ENCODE assay signal across 10 mouse cellular contexts in genomic region chr6:134199895-134200294, GRCm38 (mm10).
DNase-seq lines count a peak whose midpoint lies in the region; ATAC-seq lines count a peak whose summit lies in the region.
"Had no signal": no experiment of that assay in that cellular context is flagged by ENCODE, and none has a peak within 500 bp of the region (broad histone marks: within the 10 kb centered on the region; RNA-seq: fewer than 3 reads in every experiment).

No protein-coding gene starts in this region.

- intact Hi-C loops in heart, postnatal 36 days (cut with DNase I): loop anchor here (10.0 kb wide), 1 partner anchor 725 kb away; the partner anchor contains the start of gene Cdkn1b

- H3K4me2 ChIP-seq in heart, embryonic 16.5 days (ENCODE audit: low read depth, low read length): no peak overlapping the region
- H3K4me2 ChIP-seq in midbrain, embryonic 13.5 days (replicated peaks): no peak overlapping the region
- no peak overlapping the region for H3K4me2 ChIP-seq in midbrain, embryonic 16.5 days (ENCODE audit: low read length)
- no peak overlapping the region for H3K4me2 ChIP-seq in stomach, embryonic 16.5 days (ENCODE audit: low read depth, low read length)

- no peak overlapping the region for H3K4me3 ChIP-seq in heart, embryonic 16.5 days (ENCODE audit: low read length)
- H3K4me3 ChIP-seq in midbrain, embryonic 13.5 days (replicated peaks): no peak overlapping the region
- H3K4me3 ChIP-seq in midbrain, embryonic 16.5 days (ENCODE audit: low read depth, low read length): no peak overlapping the region
- H3K4me3 ChIP-seq in brown adipose tissue, adult 24 weeks (ENCODE audit: insufficient read depth, low read depth, low read length): no peak overlapping the region
- no peak overlapping the region for H3K4me3 ChIP-seq in stomach, embryonic 16.5 days (replicated peaks; ENCODE audit: low read length)

- no peak for DNase-seq in heart, postnatal 36 days
- DNase-seq in thymus, postnatal 10 days (ENCODE audit: low spot score in 2 of 2): no peak
- DNase-seq: cerebellum, adult 8-10 months; lung, postnatal 4 days; right cerebral cortex, postnatal 14 days had no signal

- peak; percentile 51; the same call in 1 of the 2 replicates for ATAC-seq in heart, embryonic 16.5 days (replicated peaks; ENCODE audit: extremely low read depth, insufficient read depth, low FRiP score)
- 0 out of 2 replicates have a peak, but pooled peaks have one; percentile 3 for ATAC-seq in midbrain, embryonic 13.5 days
- no peak for ATAC-seq in midbrain, embryonic 16.5 days
- ATAC-seq in stomach, embryonic 16.5 days (ENCODE audit: insufficient read depth, low FRiP score): no peak

- no peaks in the 10 kb centered on the region for H3K27me3 ChIP-seq in heart, embryonic 16.5 days (ENCODE audit: control insufficient read depth, insufficient read depth, low read length)
- no peaks in the 10 kb centered on the region for H3K27me3 ChIP-seq in midbrain, embryonic 13.5 days
- no peaks in the 10 kb centered on the region for H3K27me3 ChIP-seq in midbrain, embryonic 16.5 days (ENCODE audit: control insufficient read depth, insufficient read depth, low read depth, low read length)
- no peaks in the 10 kb centered on the region for H3K27me3 ChIP-seq in stomach, embryonic 16.5 days (ENCODE audit: control insufficient read depth, insufficient read depth, low read length)

- 84% methylated on average over 1 of the region's 1 CpGs for WGBS in heart, embryonic 16.5 days
- WGBS in midbrain, embryonic 13.5 days: 94% methylated on average over 1 of the region's 1 CpGs
- 96% methylated on average over 1 of the region's 1 CpGs for WGBS in midbrain, embryonic 16.5 days
- WGBS in stomach, embryonic 16.5 days: 74% methylated on average over 1 of the region's 1 CpGs

- H3K27ac ChIP-seq in heart, embryonic 16.5 days (ENCODE audit: low read length): peak overlapping the region; percentile 75
- no peak overlapping the region for H3K27ac ChIP-seq in midbrain, embryonic 13.5 days
- no peak overlapping the region for H3K27ac ChIP-seq in midbrain, embryonic 16.5 days (ENCODE audit: low read length)
- H3K27ac ChIP-seq in brown adipose tissue, adult 24 weeks (replicated peaks; ENCODE audit: low read depth, low read length): peak overlapping the region; percentile 74
- peak overlapping the region; percentile 73 for H3K27ac ChIP-seq in stomach, embryonic 16.5 days (ENCODE audit: low read length)

- H3K9me3 ChIP-seq in heart, embryonic 16.5 days (replicated peaks; ENCODE audit: control insufficient read depth, low read length): no peaks in the 10 kb centered on the region
- no peaks in the 10 kb centered on the region for H3K9me3 ChIP-seq in midbrain, embryonic 13.5 days
- no peaks in the 10 kb centered on the region for H3K9me3 ChIP-seq in midbrain, embryonic 16.5 days (replicated peaks; ENCODE audit: control insufficient read depth, low read length, poor library complexity, severe bottlenecking)
- H3K9me3 ChIP-seq in stomach, embryonic 16.5 days (replicated peaks; ENCODE audit: control insufficient read depth, low read length): no peaks in the 10 kb centered on the region

- H3K36me3 ChIP-seq in heart, embryonic 16.5 days (ENCODE audit: control insufficient read depth, insufficient read depth): no peaks in the 10 kb centered on the region
- no peaks in the 10 kb centered on the region for H3K36me3 ChIP-seq in midbrain, embryonic 13.5 days
- no peaks in the 10 kb centered on the region for H3K36me3 ChIP-seq in midbrain, embryonic 16.5 days (ENCODE audit: control insufficient read depth, insufficient read depth, low read length)
- H3K36me3 ChIP-seq in stomach, embryonic 16.5 days (ENCODE audit: control insufficient read depth, insufficient read depth, low read length): no peaks in the 10 kb centered on the region

- H3K4me1 ChIP-seq in heart, embryonic 16.5 days (ENCODE audit: control insufficient read depth, insufficient read depth, low read length): peaks cover 22% of the 10 kb centered on the region
- 0 out of 2 replicates have a peak, but pooled peaks cover 12% of the 10 kb centered on the region for H3K4me1 ChIP-seq in midbrain, embryonic 13.5 days (replicated peaks)
- H3K4me1 ChIP-seq in midbrain, embryonic 16.5 days (ENCODE audit: control insufficient read depth, insufficient read depth, low read length): no peaks in the 10 kb centered on the region
- H3K4me1 ChIP-seq in brown adipose tissue, adult 24 weeks (ENCODE audit: control insufficient read depth, insufficient read depth, insufficient read length, low read length): peaks cover 29% of the 10 kb centered on the region
- peaks cover 24% of the 10 kb centered on the region for H3K4me1 ChIP-seq in stomach, embryonic 16.5 days (ENCODE audit: control insufficient read depth, insufficient read depth, low read length)

- H3K9ac ChIP-seq in heart, embryonic 16.5 days (ENCODE audit: low read length): peak overlapping the region; percentile 41; the same call in 1 of the 2 replicates
- no peak overlapping the region for H3K9ac ChIP-seq in midbrain, embryonic 13.5 days (replicated peaks)
- H3K9ac ChIP-seq in midbrain, embryonic 16.5 days (ENCODE audit: low read depth, low read length): no peak overlapping the region
- H3K9ac ChIP-seq in stomach, embryonic 16.5 days (ENCODE audit: low read length): peak overlapping the region; percentile 21; the same call in 1 of the 2 replicates

Comparison
In these comparisons a context has a peak if more than half of its experiments do, and no peak if none do; other contexts are left out.
1. ATAC-seq: peak in heart, embryonic 16.5 days (single experiment) and midbrain, embryonic 13.5 days (single experiment); none in midbrain, embryonic 16.5 days (single experiment) and stomach, embryonic 16.5 days (single experiment).
2. H3K27ac ChIP-seq: peak in heart, embryonic 16.5 days (single experiment), brown adipose tissue, adult 24 weeks (single experiment) and stomach, embryonic 16.5 days (single experiment); none in midbrain, embryonic 13.5 days (single experiment) and midbrain, embryonic 16.5 days (single experiment).
3. H3K9ac ChIP-seq: peak in heart, embryonic 16.5 days (single experiment) and stomach, embryonic 16.5 days (single experiment); none in midbrain, embryonic 13.5 days (single experiment) and midbrain, embryonic 16.5 days (single experiment).